Mouse (Mus musculus) bone marrow macrophage, adult 2 months (primary cell): ENCODE data around the gene Odf3b.

ENCODE experiments used
- CTCF ChIP-seq: IDR thresholded peaks from 2 replicates; pipeline ENCODE4 v1.5.1; 2012; ENCODE audit warnings: low read depth, mild to moderate bottlenecking, low read length, moderate library complexity
- POLR2A ChIP-seq: IDR thresholded peaks from 2 replicates; pipeline ENCODE4 v1.6.1; 2012; ENCODE audit warnings: mild to moderate bottlenecking, low read depth, low read length, borderline replicate concordance

DNA sequence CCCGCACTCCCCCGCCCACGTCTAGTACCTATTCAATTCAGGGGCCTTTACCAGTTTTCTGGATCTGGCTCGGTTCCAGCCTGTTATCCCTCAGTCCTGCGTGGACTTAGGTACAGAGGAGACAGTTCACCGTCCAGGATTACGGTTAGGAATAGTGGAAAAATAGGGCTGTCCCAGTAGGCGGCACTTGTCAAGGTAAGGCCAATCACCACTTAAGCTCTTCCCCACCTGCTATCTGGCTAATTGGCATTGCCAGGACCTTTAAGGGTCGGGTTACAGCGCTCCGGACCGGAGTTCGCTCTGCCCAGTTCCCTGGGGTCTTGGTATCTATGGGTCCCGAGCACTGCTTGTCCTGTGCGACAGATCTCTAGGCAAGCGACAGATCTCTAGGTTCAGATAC, 2.1 kb downstream of the Odf3b start, which contains the start of gene Tymp:
- TF ChIP-seq POLR2A (no peak), CTCF (no peak)
